Mouse (Mus musculus): Measurements from ENCODE around the gene P2rx6. TPM values are rescaled to one million over a fixed set of nuclear protein-coding genes. Genes with fewer than 3 reads are reported as not detected.

P2rx6 gene
- polyA plus RNA-seq, 1 experiment from 2014 or later = 0.08 TPM

GRCm38 (mm10) chr16:17619198-17620105 lies 57.8 kb downstream of the P2rx6 start, which contains the start of gene Smpd4:
Gene Smpd4, plus strand, starts transcription at chr16:17619354.
- Histone ChIP-seq H3K9me3 (replicated peaks) (no peaks in the 10 kb centered on the region), H3K27me3 (ENCODE audit: low read depth, poor library complexity, severe bottlenecking) (no peaks in the 10 kb centered on the region), H3K4me1 (peaks cover 16% of the 10 kb centered on the region; the same call in 1 of the 2 replicates), H3K27ac (peak within 1 kb of the TSS; percentile 87), H3K36me3 (peaks cover 34% of the 10 kb centered on the region), H3K4me3 (peak within 1 kb of the TSS; percentile 72)
- 3% methylated on average over 60 of the region's 60 CpGs for WGBS
- peak; percentile 98 for DNase-seq (ENCODE audit: low spot score)

- 91% methylated on average over 1 of the region's 1 CpGs for WGBS
- no peak overlapping the region for H3K4me3 ChIP-seq
- H3K4me1 ChIP-seq = peaks cover 16% of the 10 kb centered on the region; the same call in 1 of the 2 replicates
- no peaks in the 10 kb centered on the region for H3K9me3 ChIP-seq (replicated peaks)
- DNase-seq (ENCODE audit: low spot score) = no peak
- H3K36me3 ChIP-seq = peaks cover 59% of the 10 kb centered on the region
- H3K27me3 ChIP-seq (ENCODE audit: low read depth, poor library complexity, severe bottlenecking) = no peaks in the 10 kb centered on the region
- no peak overlapping the region for H3K27ac ChIP-seq
Measured at GRCm38 (mm10) chr16:17621936-17622335, 60.3 kb downstream of the P2rx6 start.

- Histone ChIP-seq H3K27ac (no peak overlapping the region), H3K36me3 (peaks cover 96% of the 10 kb centered on the region), H3K4me1 (peaks cover 2% of the 10 kb centered on the region; the same call in 1 of the 2 replicates), H3K4me3 (no peak overlapping the region), H3K9me3 (replicated peaks) (no peaks in the 10 kb centered on the region), H3K27me3 (ENCODE audit: low read depth, poor library complexity, severe bottlenecking) (no peaks in the 10 kb centered on the region)
- no peak for DNase-seq (ENCODE audit: low spot score)
- WGBS = 77% methylated on average over 8 of the region's 8 CpGs
Measured at GRCm38 (mm10) chr16:17625488-17626268, 64.0 kb downstream of the P2rx6 start.

- Histone ChIP-seq H3K4me3 (no peak overlapping the region), H3K27ac (no peak overlapping the region), H3K9me3 (replicated peaks) (no peaks in the 10 kb centered on the region), H3K36me3 (peaks cover 100% of the 10 kb centered on the region), H3K27me3 (ENCODE audit: low read depth, poor library complexity, severe bottlenecking) (no peaks in the 10 kb centered on the region), H3K4me1 (no peaks in the 10 kb centered on the region)
- WGBS = 95% methylated on average over 5 of the region's 5 CpGs
- DNase-seq (ENCODE audit: low spot score) = no peak
Measured at GRCm38 (mm10) chr16:17626269-17626555, 64.5 kb downstream of the P2rx6 start.

Other genes with a start within 250 kb of the P2rx6 start
- gene Serpind1, start 230.5 kb upstream of the P2rx6 start, polyA plus RNA-seq (2016; fragmentation: Nextera tagmentation; extraction: Ambion mirVana) = 0.06 and 0.14 TPM in 2 replicates
- 8.5 and 11.7 TPM in 2 replicates for gene Snap29, start 155.9 kb upstream of the P2rx6 start, polyA plus RNA-seq (2016; fragmentation: Nextera tagmentation; extraction: Ambion mirVana)
- gene Pi4ka, start 155.6 kb upstream of the P2rx6 start, polyA plus RNA-seq (2016; fragmentation: Nextera tagmentation; extraction: Ambion mirVana) = 30.1 and 37.6 TPM in 2 replicates
- gene Crkl, start 109.9 kb upstream of the P2rx6 start, polyA plus RNA-seq (2016; fragmentation: Nextera tagmentation; extraction: Ambion mirVana) = 83.6 and 84.0 TPM in 2 replicates
- 0.85 and 1.2 TPM in 2 replicates for gene Aifm3, start 72.3 kb upstream of the P2rx6 start, polyA plus RNA-seq (2016; fragmentation: Nextera tagmentation; extraction: Ambion mirVana)
- 78.2 and 89.8 TPM in 2 replicates for gene Lztr1, start 53.2 kb upstream of the P2rx6 start, polyA plus RNA-seq (2016; fragmentation: Nextera tagmentation; extraction: Ambion mirVana)
- gene Thap7, start 30.7 kb upstream of the P2rx6 start, polyA plus RNA-seq (2016; fragmentation: Nextera tagmentation; extraction: Ambion mirVana) = 47.8 and 58.9 TPM in 2 replicates
- not detected in 2 replicates for gene Lrrc74b, start 638 bp upstream of the P2rx6 start, polyA plus RNA-seq (2016; fragmentation: Nextera tagmentation; extraction: Ambion mirVana)
- 0.44 and 0.81 TPM in 2 replicates for gene Slc7a4, start 21.3 kb downstream of the P2rx6 start, polyA plus RNA-seq (2016; fragmentation: Nextera tagmentation; extraction: Ambion mirVana)
- 74.3 and 74.4 TPM in 2 replicates for gene Smpd4, start 57.5 kb downstream of the P2rx6 start, polyA plus RNA-seq (2016; fragmentation: Nextera tagmentation; extraction: Ambion mirVana)
- 6.0 and 8.7 TPM in 2 replicates for gene Ccdc74a, start 84.6 kb downstream of the P2rx6 start, polyA plus RNA-seq (2016; fragmentation: Nextera tagmentation; extraction: Ambion mirVana)
- 53.2 and 55.1 TPM in 2 replicates for gene Med15, start 171.0 kb downstream of the P2rx6 start, polyA plus RNA-seq (2016; fragmentation: Nextera tagmentation; extraction: Ambion mirVana)
- 70.4 and 81.3 TPM in 2 replicates for gene Klhl22, start 197.7 kb downstream of the P2rx6 start, polyA plus RNA-seq (2016; fragmentation: Nextera tagmentation; extraction: Ambion mirVana)
- 16.8 and 24.5 TPM in 2 replicates for gene Scarf2, start 235.4 kb downstream of the P2rx6 start, polyA plus RNA-seq (2016; fragmentation: Nextera tagmentation; extraction: Ambion mirVana)

Data from limb, embryonic 10.5 days (tissue).